Mouse (Mus musculus) E14TG2a.4 (cell line): Measurements from ENCODE around the gene Nek10.

Experiments
- CTCF ChIP-seq: conservative IDR thresholded peaks from 2 replicates; pipeline ENCODE4 v1.5.1; 2014; ENCODE audit warnings: low read length
- NANOG ChIP-seq: IDR thresholded peaks from 2 replicates; pipeline ENCODE4 v1.6.1; 2014; ENCODE audit warnings: borderline replicate concordance, low read length, mixed read lengths
- POU5F1 ChIP-seq: IDR thresholded peaks from 2 replicates; pipeline ENCODE4 v1.6.1; 2014; ENCODE audit warnings: low read length, borderline replicate concordance

- no peak for TF ChIP-seq CTCF
- TF ChIP-seq POU5F1, result no peak
- TF ChIP-seq NANOG, result no peak
These were observed 93.4 kb downstream of the Nek10 start for GRCm38 (mm10) chr14:14896399-14897136.
